Mouse (Mus musculus): Measurements from ENCODE around the gene Tfcp2l1. TPM values are rescaled to one million over a fixed set of nuclear protein-coding genes. Genes with fewer than 3 reads are reported as not detected.

Gene Tfcp2l1
- polyA plus RNA-seq, 1 experiment from 2014 or later, result 0.15 TPM

DNA sequence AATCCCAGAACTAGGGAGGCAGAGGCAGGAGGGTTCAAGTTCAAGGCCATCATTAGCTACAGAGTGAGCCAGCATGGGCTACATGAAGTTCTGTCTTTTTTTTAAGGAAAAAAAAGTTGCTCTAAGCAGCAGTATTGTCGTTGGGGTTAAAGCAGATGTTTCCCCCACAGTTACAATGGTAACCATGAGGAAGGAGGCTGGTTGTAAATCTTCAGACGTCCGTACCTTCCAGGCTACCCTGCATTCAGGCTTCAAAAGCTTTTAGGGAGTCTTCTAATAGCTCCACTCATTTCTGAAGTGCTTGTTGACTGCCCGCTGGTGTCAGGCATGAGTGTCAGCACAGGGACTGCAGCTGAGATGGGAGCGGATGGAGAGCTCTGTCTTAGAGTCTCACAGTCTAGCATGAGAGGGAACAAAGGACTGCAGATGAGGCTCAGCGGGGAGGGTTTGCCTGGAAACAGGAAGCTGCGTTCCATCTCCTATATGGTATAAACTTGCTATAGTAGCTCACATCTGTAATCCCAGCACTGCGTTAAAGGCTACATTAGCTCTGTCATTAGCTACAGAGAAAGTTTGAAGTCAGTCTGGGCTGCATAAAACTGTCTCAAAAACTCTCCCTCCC is 92.8 kb downstream of the Tfcp2l1 start:
- DNase-seq (ENCODE audit: low spot score), result no peak
- H3K9me3 ChIP-seq (replicated peaks), result no peaks in the 10 kb centered on the region
- H3K27ac ChIP-seq, result no peak overlapping the region

GRCm38 (mm10) chr1:118727075-118727474 is 99.3 kb downstream of the Tfcp2l1 start:
- no peak for DNase-seq (ENCODE audit: low spot score)
- Histone ChIP-seq H3K4me1 (no peaks in the 10 kb centered on the region), H3K27ac (no peak overlapping the region), H3K4me3 (no peak overlapping the region), H3K27me3 (ENCODE audit: low read depth, poor library complexity, severe bottlenecking) (no peaks in the 10 kb centered on the region), H3K9me3 (replicated peaks) (no peaks in the 10 kb centered on the region), H3K36me3 (no peaks in the 10 kb centered on the region)
- WGBS, result 87% methylated on average over 4 of the region's 4 CpGs

More for the DNA sequence above, 92.8 kb downstream of the Tfcp2l1 start:
- H3K4me1 ChIP-seq, result no peaks in the 10 kb centered on the region
- H3K27me3 ChIP-seq (ENCODE audit: low read depth, poor library complexity, severe bottlenecking), result no peaks in the 10 kb centered on the region
- H3K4me3 ChIP-seq, result no peak overlapping the region
- no peaks in the 10 kb centered on the region for H3K36me3 ChIP-seq
- 40% methylated on average over 8 of the region's 8 CpGs for WGBS

DNA sequence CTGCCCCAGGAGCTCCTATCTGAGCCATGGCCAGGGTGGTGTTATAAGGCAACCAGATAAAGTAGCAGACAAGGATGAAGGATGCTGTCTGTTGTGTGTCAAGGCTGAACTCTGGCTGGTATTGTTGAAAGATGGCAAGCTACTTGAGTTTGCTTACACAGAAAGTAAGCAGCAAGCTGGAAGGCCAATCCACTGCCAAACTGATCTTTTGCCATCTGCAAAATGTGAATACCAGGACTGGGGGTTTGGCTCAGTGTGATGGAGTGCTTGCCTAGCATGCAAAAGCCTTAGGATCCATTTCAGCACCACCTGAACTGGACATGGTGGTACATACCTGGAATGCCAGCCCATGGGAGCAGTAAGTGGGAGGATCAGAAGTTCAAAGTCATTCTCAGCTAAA is 101.1 kb downstream of the Tfcp2l1 start:
- H3K27me3 ChIP-seq (ENCODE audit: low read depth, poor library complexity, severe bottlenecking), result no peaks in the 10 kb centered on the region
- DNase-seq (ENCODE audit: low spot score), result no peak
- no peaks in the 10 kb centered on the region for H3K4me1 ChIP-seq
- H3K9me3 ChIP-seq (replicated peaks), result no peaks in the 10 kb centered on the region
- H3K27ac ChIP-seq, result no peak overlapping the region
- H3K4me3 ChIP-seq, result no peak overlapping the region
- no peaks in the 10 kb centered on the region for H3K36me3 ChIP-seq

Other genes with a start within 250 kb of the Tfcp2l1 start
- gene Clasp1, start 238.9 kb upstream of the Tfcp2l1 start, polyA plus RNA-seq (2016; fragmentation: Nextera tagmentation; extraction: Ambion mirVana), result 79.5 and 90.1 TPM in 2 replicates

Measured in limb, embryonic 10.5 days (tissue).